Mouse (Mus musculus): ENCODE results near the gene Ddx49. TPM values are rescaled to one million over a fixed set of nuclear protein-coding genes. Genes with fewer than 3 reads are reported as not detected.

Ddx49 gene
- total and polyA plus RNA-seq, 2 experiments from 2014 or later, result 46.6 to 49.3 TPM

DNA sequence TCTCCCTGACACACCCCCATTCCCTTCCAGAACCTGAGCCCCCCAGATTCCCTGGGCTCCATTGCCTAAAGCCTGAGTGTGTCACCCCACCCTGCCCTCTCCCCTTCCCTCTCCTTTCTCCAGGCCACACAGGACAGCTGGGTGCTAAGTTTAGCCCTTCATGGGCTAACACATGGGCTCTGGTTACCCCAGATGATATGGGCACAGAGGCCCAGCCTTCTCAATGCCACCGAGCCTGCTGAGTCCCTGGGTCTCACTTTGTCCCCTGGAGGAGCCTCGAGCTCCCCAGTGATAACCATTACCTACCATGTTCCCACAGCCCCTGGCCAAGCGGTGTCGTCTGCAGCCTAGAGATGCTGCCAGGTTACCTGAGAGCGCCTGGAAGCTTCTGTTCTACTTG, 15.6 kb upstream of the Ddx49 start:
- TF ChIP-seq CTCF (IDR thresholded peaks at IDR 0.05; ENCODE audit: low read depth), result no peak
- Histone ChIP-seq H3K27ac (ENCODE audit: low read depth, low read length) (peak overlapping the region; percentile 97; the same call in 1 of the 2 replicates), H3K27me3 (ENCODE audit: insufficient read depth, low read length) (no peaks in the 10 kb centered on the region), H3K9ac (peak overlapping the region; percentile 96), H3K4me3 (ENCODE audit: low read depth, low read length) (no peak overlapping the region), H3K9me3 (ENCODE audit: low read length) (no peaks in the 10 kb centered on the region), H3K4me2 (ENCODE audit: low read depth) (peak overlapping the region; percentile 74), H3K36me3 (ENCODE audit: insufficient read depth) (peaks cover 48% of the 10 kb centered on the region), H3K4me1 (ENCODE audit: insufficient read depth) (peaks cover 16% of the 10 kb centered on the region)
- WGBS, result 81% methylated on average over 5 of the region's 5 CpGs
- DNase-seq (no peak), ATAC-seq (no peak)

DNA sequence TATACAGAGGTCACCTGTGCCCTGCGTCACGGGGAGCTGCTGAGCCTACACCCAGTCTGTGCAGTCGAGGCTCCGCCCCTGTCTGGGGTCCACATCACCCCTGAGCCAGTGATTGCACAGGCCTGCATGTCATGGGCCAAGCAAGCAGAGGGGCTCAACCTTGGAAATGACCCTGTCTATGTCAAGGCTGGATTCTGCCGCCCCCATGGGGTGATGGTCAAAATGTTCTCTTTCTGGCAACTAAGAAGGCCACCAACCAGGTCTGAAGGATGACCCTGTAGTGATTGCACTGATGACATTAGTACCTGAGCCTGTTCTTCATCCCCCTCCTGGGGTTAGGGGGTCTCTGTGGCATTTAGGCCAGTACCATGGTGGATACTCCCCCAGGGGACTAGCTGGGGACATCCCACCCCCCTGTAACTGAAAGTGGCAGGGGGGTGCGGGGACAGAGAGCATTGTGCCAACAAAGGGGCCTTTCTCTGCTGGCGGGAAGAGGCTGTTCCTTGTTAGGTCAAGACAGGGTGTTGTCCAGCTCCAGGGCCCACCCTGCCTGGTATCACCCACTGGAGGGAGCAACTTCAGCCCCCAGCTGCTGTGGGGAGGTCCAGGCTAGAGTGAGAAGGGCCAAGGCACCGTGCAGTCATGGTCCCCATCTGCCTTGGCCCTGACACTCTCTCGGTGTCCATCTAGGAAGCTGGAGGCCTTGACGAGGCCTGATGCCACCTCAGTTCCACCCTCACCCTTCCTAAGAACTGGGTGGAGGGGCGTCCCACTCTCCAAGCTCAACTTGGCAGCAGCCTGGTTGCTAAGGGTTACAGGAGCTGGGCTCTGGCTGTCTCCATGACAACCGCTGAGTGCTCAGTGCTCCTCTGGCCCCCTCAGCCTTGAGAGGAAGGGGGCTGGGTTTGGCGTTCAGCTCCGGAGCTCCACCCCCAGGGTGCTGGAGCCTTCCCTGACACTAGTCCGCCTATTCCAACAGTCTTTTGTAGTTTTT, 14.5 kb upstream of the Ddx49 start:
- peak overlapping the region; percentile 96 for H3K9ac ChIP-seq
- no peaks in the 10 kb centered on the region for H3K27me3 ChIP-seq (ENCODE audit: insufficient read depth, low read length)
- ATAC-seq, result peak; percentile 91
- peak overlapping the region; percentile 97 for H3K27ac ChIP-seq (ENCODE audit: low read depth, low read length)
- WGBS, result 5% methylated on average over 15 of the region's 15 CpGs
- peak overlapping the region; percentile 73 for H3K4me3 ChIP-seq (ENCODE audit: low read depth, low read length)
- TF ChIP-seq CTCF (IDR thresholded peaks at IDR 0.05; ENCODE audit: low read depth), result peak; percentile 14
- peak overlapping the region; percentile 74 for H3K4me2 ChIP-seq (ENCODE audit: low read depth)
- H3K9me3 ChIP-seq (ENCODE audit: low read length), result no peaks in the 10 kb centered on the region
- H3K4me1 ChIP-seq (ENCODE audit: insufficient read depth), result peaks cover 16% of the 10 kb centered on the region
- DNase-seq, result peak; percentile 96
- H3K36me3 ChIP-seq (ENCODE audit: insufficient read depth), result peaks cover 46% of the 10 kb centered on the region

DNA sequence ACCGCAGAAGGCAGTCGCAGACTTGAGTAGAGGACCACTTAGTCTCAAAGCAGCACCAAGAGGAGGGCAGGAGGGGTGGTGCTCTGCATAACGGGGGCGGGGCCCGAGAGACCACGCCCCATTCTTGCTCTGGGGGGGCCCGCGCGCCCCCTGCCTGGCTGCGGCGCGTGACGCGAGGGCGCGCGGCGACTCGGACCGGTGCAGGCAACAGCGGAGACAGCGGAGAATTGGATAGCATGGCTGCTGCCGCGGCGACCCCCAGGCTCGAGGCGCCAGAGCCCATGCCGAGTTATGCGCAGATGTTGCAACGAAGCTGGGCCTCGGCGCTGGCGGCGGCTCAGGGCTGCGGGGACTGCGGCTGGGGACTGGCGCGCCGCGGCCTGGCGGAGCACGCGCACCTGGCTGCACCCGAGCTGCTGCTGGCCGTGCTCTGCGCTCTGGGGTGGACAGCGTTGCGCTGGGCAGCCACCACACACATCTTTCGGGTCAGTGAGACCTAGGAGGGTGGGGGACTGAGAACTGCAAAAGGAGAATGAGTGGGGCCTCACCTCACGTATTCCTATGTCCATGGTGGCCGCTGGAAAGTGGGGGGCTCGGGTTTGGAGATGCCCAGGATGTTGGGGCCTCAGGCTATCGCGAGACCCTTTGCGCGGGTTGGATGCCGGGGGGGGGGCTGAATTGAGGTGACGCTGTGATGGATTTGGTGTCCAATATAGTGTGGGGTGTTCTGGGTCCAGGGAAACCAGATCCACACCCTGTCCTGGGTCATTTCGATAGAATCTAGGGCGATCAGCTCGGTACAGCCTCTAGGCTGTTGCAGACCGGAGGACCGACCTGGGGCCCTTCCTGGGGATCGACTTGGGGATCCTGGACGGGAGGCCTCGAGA, 13.6 kb upstream of the Ddx49 start, which contains the start of gene Cers1:
Gene Cers1 (plus strand): TSS at position 152 of the 887 bp plus-strand sequence.
- Histone ChIP-seq H3K9ac (peak within 1 kb of the TSS; percentile 96), H3K36me3 (ENCODE audit: insufficient read depth) (peaks cover 46% of the 10 kb centered on the region), H3K9me3 (ENCODE audit: low read length) (no peaks in the 10 kb centered on the region), H3K27ac (ENCODE audit: low read depth, low read length) (peak within 1 kb of the TSS; percentile 97), H3K4me3 (ENCODE audit: low read depth, low read length) (peak within 1 kb of the TSS; percentile 73), H3K4me1 (ENCODE audit: insufficient read depth) (peaks cover 16% of the 10 kb centered on the region), H3K4me2 (ENCODE audit: low read depth) (peak within 1 kb of the TSS; percentile 74), H3K27me3 (ENCODE audit: insufficient read depth, low read length) (no peaks in the 10 kb centered on the region)
- peak; percentile 84 for DNase-seq
- peak; percentile 68 for ATAC-seq
- WGBS, result 3% methylated on average over 66 of the region's 66 CpGs
- 0 out of 2 replicates have a peak, but pooled peaks have one; percentile 14 for TF ChIP-seq CTCF (IDR thresholded peaks at IDR 0.05; ENCODE audit: low read depth)

DNA sequence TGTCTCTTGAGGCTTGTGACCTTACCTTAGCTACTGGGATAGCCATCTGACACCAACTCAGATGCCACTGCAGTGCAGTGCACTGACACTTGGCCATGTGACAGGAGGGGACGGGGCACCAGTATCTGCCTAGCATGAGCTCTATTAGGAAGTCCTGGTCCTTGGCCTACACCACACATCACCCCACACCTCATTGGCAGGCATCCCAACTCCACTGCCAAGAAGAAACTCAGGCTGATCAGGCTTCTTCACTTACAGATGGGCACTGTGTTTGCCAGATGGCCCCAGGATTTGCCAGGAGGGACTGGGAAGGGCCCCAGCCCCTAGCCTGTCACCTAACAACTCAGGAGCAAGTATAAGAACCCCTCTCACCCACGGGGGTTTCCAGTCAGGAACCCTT, 11.1 kb upstream of the Ddx49 start:
- Histone ChIP-seq H3K27ac (ENCODE audit: low read depth, low read length) (no peak overlapping the region), H3K9me3 (ENCODE audit: low read length) (no peaks in the 10 kb centered on the region), H3K4me3 (ENCODE audit: low read depth, low read length) (no peak overlapping the region), H3K4me2 (ENCODE audit: low read depth) (no peak overlapping the region), H3K9ac (no peak overlapping the region), H3K27me3 (ENCODE audit: insufficient read depth, low read length) (no peaks in the 10 kb centered on the region), H3K4me1 (ENCODE audit: insufficient read depth) (peaks cover 16% of the 10 kb centered on the region), H3K36me3 (ENCODE audit: insufficient read depth) (peaks cover 50% of the 10 kb centered on the region)
- ATAC-seq (no peak), DNase-seq (no peak)
- no peak for TF ChIP-seq CTCF (IDR thresholded peaks at IDR 0.05; ENCODE audit: low read depth)
- WGBS, result 70% methylated on average over 2 of the region's 2 CpGs

DNA sequence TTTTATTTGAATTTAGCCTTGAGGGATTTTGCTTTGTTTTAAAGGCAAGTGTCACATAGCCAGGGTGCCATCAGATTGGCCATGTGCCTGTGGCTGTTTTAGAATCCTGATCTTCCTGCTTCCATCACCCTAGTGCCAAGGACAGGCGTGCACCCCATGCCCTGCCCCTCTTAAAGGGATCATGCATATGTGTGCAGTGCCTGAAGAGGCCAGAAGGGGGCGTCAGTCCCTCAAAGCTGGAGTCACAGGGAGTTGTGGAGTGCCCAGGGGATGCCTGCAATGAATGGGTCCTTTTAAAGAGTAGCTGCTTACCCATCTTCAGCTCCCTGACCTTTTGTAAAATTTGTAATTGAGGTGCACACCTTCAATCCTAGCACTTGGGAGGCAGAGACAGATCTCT, 7.0 kb upstream of the Ddx49 start:
- peak; percentile 75 for TF ChIP-seq CTCF (IDR thresholded peaks at IDR 0.05; ENCODE audit: low read depth)
- Histone ChIP-seq H3K27me3 (ENCODE audit: insufficient read depth, low read length) (no peaks in the 10 kb centered on the region), H3K9me3 (ENCODE audit: low read length) (no peaks in the 10 kb centered on the region), H3K9ac (no peak overlapping the region), H3K27ac (ENCODE audit: low read depth, low read length) (no peak overlapping the region), H3K4me3 (ENCODE audit: low read depth, low read length) (no peak overlapping the region), H3K4me2 (ENCODE audit: low read depth) (no peak overlapping the region), H3K36me3 (ENCODE audit: insufficient read depth) (peaks cover 84% of the 10 kb centered on the region), H3K4me1 (ENCODE audit: insufficient read depth) (no peaks in the 10 kb centered on the region)
- DNase-seq (no peak), ATAC-seq (peak; percentile 21; the same call in 1 of the 2 replicates)
- WGBS, result 21% methylated on average over 2 of the region's 2 CpGs

DNA sequence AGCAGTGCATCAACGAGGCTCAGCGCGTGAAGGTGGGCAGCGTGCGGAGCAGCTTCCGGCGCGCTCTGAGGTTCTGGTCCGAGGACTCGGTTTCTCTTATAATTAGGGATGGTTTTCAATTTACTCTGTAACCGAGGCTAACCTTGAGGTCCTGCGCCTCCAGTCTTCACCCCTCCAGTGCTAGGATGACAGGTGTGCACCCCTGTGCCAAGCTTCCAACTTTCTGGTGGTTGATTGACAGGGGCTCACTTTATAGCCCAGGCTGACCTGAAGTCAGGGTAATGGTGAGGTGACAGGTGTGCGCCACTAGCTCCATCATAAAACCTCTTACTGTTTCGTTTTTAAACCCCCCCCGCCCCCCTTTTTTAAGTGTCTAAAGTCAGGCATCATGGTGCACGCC, 612 bp upstream of the Ddx49 start:
- peak overlapping the region; percentile 70 for H3K9ac ChIP-seq
- no peaks in the 10 kb centered on the region for H3K9me3 ChIP-seq (ENCODE audit: low read length)
- 3% methylated on average over 16 of the region's 16 CpGs for WGBS
- TF ChIP-seq CTCF (IDR thresholded peaks at IDR 0.05; ENCODE audit: low read depth), result no peak
- peak overlapping the region; percentile 58 for H3K27ac ChIP-seq (ENCODE audit: low read depth, low read length)
- H3K36me3 ChIP-seq (ENCODE audit: insufficient read depth), result peaks cover 47% of the 10 kb centered on the region
- no peak for ATAC-seq
- peak overlapping the region; percentile 88 for H3K4me2 ChIP-seq (ENCODE audit: low read depth)
- peak overlapping the region; percentile 76 for H3K4me3 ChIP-seq (ENCODE audit: low read depth, low read length)
- no peak for DNase-seq
- H3K4me1 ChIP-seq (ENCODE audit: insufficient read depth), result peaks cover 13% of the 10 kb centered on the region
- H3K27me3 ChIP-seq (ENCODE audit: insufficient read depth, low read length), result no peaks in the 10 kb centered on the region
